Mouse (Mus musculus) layer of hippocampus, adult 11-12 months (tissue): Measurements from ENCODE around the gene Foxn3.

Experiments used
- DNase-seq: peaks from one replicate; pipeline ENCODE4 v3.0.0; 2022; ENCODE audit warnings: low spot score

The Foxn3 gene

DNA sequence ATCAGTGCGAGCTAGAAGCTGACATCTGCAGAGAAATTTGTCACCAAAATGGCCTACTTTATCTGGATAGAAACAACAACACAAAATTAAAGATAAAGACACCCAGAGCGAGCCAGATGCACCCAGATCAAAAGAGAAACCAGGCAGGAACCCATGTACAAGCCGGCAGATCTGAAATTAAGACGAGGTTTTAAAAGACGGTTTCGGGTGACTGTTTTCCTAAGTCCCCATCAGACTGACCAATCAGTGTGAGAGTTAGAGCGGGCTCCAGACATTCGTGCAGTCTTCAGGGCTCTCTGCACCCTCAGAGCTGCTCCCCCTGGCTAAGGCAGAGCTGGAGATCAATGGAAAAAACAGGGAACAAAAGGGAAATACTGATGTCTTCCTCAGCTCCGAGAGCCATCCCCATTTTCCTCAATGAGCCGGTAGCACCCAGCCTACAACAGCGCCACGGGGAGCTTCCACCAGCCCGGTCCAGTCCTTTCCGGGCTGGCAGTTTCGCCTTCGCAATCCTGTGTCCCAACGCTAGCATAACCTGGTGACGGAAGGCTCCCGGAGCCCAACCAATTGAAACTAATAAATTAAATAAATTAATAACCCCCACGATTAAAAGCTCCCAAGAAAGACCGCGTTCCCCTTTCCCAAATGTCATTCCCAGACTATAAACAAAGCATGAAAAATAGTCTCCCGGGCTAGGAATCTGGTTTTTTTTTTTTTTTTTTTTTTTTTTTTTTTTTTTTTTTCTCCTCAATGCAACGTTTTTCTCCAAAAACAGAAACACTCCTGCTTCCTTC, 1.1 kb downstream of the Foxn3 start:
- DNase-seq: peak; percentile 51

DNA sequence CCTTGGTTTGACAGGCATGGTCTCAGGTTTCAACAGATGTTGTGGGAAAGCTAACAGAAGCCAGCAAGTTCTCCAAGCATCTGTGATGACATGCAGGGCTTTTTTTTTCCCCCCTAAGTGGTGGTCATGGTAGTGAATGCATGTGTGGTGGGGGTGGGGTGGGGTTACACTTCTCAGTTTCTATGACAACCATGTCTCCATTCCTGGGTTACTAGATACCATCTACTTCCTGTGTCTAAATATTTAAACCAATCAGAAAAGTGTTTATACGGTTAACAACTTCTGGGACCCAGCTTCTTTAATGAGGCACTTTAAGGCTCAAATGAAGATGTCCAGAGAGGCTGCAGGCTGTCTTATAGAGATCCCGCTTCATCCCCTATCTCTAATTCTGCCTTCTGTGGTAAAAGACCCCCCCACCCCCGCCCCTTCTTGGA, 2.0 kb downstream of the Foxn3 start:
- DNase-seq: no peak

- DNase-seq: no peak
These were observed 2.6 kb downstream of the Foxn3 start for GRCm38 (mm10) chr12:99560701-99561332.

DNA sequence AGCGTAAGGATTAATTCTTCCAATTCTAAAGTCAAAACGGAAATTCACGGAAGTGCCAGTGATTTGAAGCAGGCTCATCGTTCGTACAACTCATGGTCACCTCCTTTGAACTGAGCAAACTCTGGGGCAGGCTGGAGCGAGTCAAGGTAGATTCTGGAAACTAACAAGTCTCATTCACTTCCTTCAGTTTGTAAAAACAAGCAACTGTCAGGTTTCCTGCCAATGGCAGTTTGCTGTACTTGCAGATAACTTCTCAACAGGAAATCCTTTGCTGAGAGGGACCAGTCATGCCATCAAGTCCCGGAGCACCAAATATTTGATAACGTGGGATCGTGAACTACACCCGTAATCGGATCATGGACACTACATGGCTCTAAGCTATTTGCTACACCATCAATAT, 3.9 kb downstream of the Foxn3 start:
- no peak for DNase-seq

GRCm38 (mm10) chr12:99558476-99558875, 4.9 kb downstream of the Foxn3 start:
- no peak for DNase-seq

- DNase-seq: no peak
These were observed 5.9 kb downstream of the Foxn3 start for GRCm38 (mm10) chr12:99557498-99557897.

- DNase-seq: no peak
These were observed 12.8 kb downstream of the Foxn3 start for GRCm38 (mm10) chr12:99550629-99551028.

DNA sequence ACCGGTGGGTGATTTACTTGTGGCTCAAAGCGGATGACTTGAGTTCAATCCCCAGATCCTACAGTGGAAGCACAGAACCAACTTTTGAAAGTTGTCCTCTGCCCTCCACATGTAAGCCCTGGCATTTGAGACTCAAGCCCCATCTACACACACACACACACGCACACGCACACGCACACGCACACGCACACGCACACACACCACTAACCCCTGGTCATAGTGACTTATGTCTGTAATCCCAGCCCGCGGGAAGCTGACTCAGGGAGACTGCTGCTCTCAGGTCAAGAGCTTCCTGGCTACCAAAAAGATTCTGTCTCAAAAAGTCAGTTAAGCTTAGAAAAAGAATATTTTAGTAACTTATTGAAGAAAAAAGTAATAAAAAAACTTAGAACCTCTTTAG, 13.6 kb downstream of the Foxn3 start:
- DNase-seq: no peak

- no peak for DNase-seq
These were observed 15.0 kb downstream of the Foxn3 start for GRCm38 (mm10) chr12:99548419-99548818.

- no peak for DNase-seq
These were observed 16.1 kb downstream of the Foxn3 start for GRCm38 (mm10) chr12:99547295-99547694.

GRCm38 (mm10) chr12:99545270-99545770, 18.1 kb downstream of the Foxn3 start:
- no peak for DNase-seq

DNA sequence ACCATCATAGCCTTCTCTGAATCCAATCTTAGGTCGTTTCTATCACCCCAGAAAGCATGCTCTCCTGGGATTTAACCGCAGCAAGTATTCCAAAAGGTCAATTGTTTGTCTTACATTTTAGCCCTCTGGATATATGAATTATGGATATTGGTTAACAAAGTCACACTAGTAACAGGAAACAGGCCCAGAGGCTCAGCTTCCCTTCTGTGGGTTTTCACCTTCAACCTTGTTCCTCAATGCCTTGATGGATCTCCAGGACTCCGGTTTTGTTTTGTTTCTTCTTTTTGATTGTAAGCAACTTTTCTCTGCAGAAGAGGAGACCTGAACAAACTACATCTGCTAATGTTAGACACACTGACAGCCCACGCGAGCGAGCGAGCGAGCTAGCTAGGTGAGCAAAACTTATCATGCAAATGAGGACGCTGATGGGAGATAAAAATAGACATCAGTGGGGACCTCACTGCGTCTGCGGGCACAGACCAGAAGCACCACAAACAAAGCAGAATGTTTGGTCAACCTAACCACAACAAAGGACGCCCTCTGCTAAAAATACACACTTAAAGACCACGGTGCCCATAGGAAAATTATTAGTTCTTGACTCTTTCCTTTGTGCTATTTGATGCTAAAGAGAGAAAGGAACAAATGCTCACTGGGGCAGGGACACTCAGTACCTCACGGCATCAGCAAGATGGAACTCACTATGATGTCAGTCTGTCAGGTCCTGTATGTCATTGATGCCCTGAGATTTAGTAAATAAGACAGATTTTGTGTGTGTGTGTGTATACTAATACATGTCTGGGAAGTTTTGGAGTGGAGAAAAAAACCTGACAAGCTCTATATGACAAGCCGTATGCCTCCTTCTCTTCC, 18.9 kb downstream of the Foxn3 start:
- no peak for DNase-seq

DNA sequence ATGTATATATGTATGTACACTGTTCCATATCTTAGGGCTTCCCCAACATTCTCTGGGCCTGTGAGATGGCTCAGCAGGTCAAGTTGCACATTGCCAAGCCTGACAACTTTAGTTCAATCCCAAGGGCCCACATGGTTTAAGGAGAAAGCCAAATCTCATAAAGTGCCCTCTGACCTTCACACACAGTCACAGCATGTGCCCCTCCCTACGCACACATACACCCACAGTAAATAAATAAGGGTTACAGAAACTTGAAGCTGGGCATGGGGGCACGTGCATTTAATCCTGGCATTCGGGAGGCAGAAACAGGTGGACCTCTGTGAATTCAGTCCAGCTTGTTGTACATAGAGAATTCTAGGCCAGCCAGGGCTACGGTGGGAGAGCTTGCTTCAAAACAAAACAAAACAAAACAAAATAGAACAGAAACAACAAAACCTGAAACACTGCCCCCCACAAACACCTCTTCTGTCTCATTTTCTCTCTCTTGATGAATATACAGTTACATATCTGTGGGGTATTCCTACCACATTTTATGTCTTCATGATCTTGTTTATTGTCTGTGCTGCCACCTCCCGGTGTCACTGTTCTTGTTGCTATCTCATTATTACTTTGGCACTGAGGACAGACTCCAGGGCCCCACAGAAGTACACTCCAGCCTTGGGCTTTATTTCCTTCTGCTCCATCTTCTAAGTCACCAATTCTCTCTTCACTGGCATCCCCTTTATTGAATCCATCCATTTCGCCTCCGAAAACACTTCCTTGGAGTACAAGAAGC, 19.8 kb downstream of the Foxn3 start:
- no peak for DNase-seq

DNA sequence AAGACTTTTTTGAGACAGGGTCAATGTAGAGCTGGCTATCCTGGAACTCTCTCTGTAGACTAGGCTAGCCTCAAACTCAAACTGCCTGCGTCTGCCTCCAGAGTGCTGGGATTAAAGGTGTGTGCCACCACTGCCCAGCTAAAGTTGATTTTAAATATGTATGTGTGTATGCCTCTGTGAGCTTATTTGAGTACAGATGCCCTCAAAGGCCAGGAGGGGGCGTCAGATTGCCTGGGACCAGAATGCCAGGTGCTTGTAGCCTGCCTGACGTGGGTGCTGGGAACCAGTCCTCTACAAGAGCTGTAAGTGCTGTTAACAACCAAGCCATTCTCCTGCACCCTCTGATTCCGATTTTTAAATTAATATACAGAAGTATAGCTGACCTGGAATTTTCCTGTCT, 23.2 kb downstream of the Foxn3 start:
- DNase-seq: no peak

DNA sequence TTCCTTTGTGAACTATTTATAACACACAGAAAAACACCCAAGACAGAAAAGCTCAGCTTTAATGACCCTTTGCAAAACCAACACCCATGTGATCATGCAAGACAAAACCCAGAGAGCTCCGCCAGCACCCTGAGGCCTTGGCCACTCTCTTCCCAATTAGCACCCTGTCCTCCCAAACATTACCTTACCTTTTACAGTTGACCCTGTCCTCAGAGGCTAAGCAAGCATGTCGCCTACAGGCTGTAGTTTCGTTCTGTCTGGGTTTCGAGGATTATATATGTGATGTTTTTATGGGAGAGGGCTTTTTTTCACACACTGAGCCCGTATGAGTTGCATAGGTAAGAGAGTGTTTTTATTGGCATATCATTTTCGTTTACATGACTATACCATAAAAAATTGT, 26.1 kb downstream of the Foxn3 start:
- no peak for DNase-seq

GRCm38 (mm10) chr12:99536426-99536825, 27.0 kb downstream of the Foxn3 start:
- DNase-seq: no peak

DNA sequence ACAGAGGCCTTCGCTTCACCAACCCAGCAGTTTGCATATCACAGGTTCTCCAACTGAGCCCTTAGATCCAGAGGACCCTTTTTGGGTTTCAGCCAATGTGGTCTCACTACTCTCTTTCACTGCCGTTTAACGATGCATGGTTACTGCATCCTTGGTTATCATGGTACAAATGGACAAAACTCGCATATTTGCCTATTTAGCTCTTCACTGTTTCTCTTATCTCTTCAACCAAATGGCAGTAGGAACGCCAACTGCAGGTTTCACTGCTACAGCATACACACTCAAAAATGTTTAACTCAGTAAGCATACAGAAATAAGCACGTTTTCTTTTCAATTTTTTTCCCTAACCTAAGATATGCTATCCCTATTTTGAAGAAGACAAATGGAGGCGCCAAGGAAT, 31.0 kb downstream of the Foxn3 start:
- DNase-seq: no peak

- DNase-seq: no peak
These were observed 33.5 kb downstream of the Foxn3 start for GRCm38 (mm10) chr12:99529687-99530411.

- no peak for DNase-seq
These were observed 34.4 kb downstream of the Foxn3 start for GRCm38 (mm10) chr12:99528958-99529357.

DNA sequence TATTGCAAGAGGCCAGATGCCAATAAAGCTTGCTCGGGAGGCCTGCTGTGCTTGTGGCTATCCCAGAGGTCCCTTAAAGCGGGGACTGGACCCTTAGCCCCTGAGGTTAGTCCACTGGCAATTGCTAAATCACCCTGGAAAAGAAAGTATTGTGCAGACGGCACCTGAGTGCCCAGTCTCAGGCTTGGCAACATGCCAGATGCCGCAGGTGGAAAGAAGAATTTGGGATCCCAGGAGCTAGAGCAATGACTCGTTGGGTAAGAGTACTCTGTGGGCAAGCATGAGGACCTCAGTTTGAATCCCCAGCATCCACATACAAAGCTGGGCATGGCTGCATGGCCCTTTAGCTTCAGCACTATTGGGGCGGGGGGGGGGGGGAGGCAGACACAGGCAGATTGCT, 35.9 kb downstream of the Foxn3 start:
- DNase-seq: no peak

DNA sequence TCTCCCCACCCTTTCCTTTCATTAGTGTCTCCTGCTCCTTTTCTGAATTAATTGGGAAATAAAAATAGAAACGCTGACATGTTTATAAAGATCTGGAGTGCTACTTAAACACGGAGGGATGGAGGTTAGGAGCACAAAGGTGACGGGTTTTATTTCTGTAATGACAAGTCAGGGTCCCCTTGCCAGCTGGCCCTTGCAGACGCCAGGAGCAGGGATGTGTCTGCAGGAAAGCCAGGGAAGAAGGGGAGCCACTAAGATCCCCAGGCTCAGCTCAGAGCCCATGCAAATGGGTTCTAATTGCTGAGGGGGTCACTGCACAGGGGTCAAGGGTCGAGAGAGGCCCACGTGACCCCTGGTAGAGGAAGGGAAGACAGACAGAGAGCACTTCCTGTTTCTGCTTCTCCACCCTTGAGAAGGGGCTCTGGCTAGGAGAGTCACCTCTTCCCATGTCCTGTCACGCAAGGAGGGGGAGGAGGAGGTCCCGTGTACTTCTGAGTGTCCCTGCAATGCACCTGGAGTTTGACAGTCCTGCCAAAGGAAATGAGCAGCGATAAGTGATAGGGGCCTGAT, 36.7 kb downstream of the Foxn3 start:
- DNase-seq: no peak
